Mouse (Mus musculus) small intestine, adult 2 months (tissue): ENCODE results near the gene Wdr44. TPM values are rescaled to one million over a fixed set of nuclear protein-coding genes. Genes with fewer than 3 reads are reported as not detected.
"Not testable (repeated sequence)": the region's sequence is repeated elsewhere in the genome, so short reads cannot be mapped to it uniquely, and the experiment has no call there.

ENCODE experiments used
- H3K27ac ChIP-seq: fragments of 200-500 bp; 2 replicates; pipeline ENCODE4 v1.5.1; 2012; ENCODE audit warnings: low read depth, low read length, control low read depth, inconsistent platforms; ENCODE audit not compliant: insufficient read depth
- H3K27me3 ChIP-seq: fragments of 200-500 bp; 2 replicates; pipeline ENCODE4 v1.6.1; 2012; ENCODE audit warnings: mild to moderate bottlenecking, moderate library complexity, low read length, inconsistent platforms; ENCODE audit not compliant: control insufficient read depth, insufficient read depth
- H3K36me3 ChIP-seq: fragments of 200-500 bp; 2 replicates; pipeline ENCODE4 v1.6.1; 2012; ENCODE audit warnings: mild to moderate bottlenecking, low read length, control low read depth, inconsistent platforms; ENCODE audit not compliant: control insufficient read depth, insufficient read depth
- H3K4me1 ChIP-seq: fragments of 200-500 bp; 2 replicates; pipeline ENCODE4 v1.6.1; 2012; ENCODE audit warnings: low read length, inconsistent platforms, mixed read lengths; ENCODE audit not compliant: control insufficient read depth, insufficient read depth, insufficient read length
- H3K4me3 ChIP-seq: fragments of 200-500 bp; 2 replicates; pipeline ENCODE4 v1.5.1; 2012; ENCODE audit warnings: low read depth, mild to moderate bottlenecking, control low read depth, inconsistent platforms, low read length, moderate library complexity
- CTCF ChIP-seq: fragments of 200-500 bp; IDR thresholded peaks from 2 replicates; pipeline ENCODE4 v1.5.1; 2012; ENCODE audit warnings: low read depth, mild to moderate bottlenecking, control low read depth, inconsistent platforms, low read length, moderate library complexity, mixed read lengths; ENCODE audit not compliant: insufficient replicate concordance, insufficient read length; ENCODE audit errors: extremely low read depth
- POLR2A ChIP-seq: fragments of 200-500 bp; IDR thresholded peaks from 2 replicates; pipeline ENCODE4 v1.6.1; 2012; ENCODE audit warnings: low read depth, mild to moderate bottlenecking, control low read depth, inconsistent platforms, low read length, moderate library complexity
- WGBS: fragments of 180-500 bp; shearing (Covaris S2); methylation state at CpG from one replicate; pipeline ENCODE4 v1.1.7; 2018; 5-methylcytosine and 5-hydroxymethylcytosine counted together
- polyA plus RNA-seq: library from polyadenylated mRNA; depleted of rRNA; stranded (reverse); fragments of >200 nt; gene quantifications from 2 replicates; pipeline ENCODE4 v1.2.3, GENCODE M21; 2012

Wdr44 gene
- polyA plus RNA-seq, 1 experiment = 4.4 TPM

DNA sequence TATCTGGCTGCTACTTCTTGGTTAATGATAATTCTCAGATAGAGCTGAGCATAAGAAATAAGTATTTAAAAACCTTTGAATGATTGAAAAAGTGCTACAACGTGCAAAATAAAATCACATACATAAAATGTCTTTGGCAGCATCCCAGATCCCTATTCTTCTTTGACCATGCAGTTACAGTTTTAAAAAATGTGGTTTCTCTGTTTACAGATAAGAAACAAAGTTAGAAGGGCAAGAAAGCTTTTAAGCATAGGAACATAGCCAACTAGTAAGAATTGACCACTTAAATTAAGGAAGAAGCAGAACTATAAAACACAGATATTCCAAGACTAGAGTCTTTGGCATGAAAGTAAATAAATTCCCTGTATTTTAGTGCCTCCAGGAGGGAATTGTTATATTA is 34.6 kb downstream of the Wdr44 start:
- H3K4me3 ChIP-seq = no peak overlapping the region
- no peaks in the 10 kb centered on the region for H3K27me3 ChIP-seq
- 79% methylated on average over 1 of the region's 1 CpGs for WGBS
- no peak overlapping the region for H3K27ac ChIP-seq
- no peaks in the 10 kb centered on the region for H3K36me3 ChIP-seq
- H3K4me1 ChIP-seq = no peaks in the 10 kb centered on the region
- TF ChIP-seq CTCF (no peak), POLR2A (no peak)

DNA sequence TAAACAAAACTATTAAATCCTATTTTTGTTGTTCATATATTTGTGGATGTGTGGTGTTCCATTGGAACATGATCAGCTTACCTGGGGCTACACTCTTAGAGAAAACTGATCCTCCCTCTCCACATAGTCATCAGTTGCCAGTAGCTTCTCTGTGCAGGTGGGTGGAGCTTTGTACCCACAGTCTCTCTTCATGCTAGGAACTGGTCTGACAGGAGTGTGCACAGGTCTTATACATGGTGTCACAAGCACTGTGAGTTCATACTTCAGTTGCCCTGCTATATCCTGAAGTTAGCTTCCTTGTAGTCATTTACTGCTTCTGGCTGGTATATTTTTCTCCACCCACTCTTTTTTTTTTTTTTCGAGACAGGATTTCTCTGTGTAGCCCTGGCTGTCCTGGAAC is 61.8 kb downstream of the Wdr44 start:
- Histone ChIP-seq H3K27me3 (no peaks in the 10 kb centered on the region), H3K4me3 (no peak overlapping the region), H3K4me1 (no peaks in the 10 kb centered on the region), H3K36me3 (peaks cover 2% of the 10 kb centered on the region; the same call in 1 of the 2 replicates), H3K27ac (no peak overlapping the region)
- 60% methylated on average over 1 of the region's 1 CpGs for WGBS
- TF ChIP-seq CTCF (no peak), POLR2A (no peak)

DNA sequence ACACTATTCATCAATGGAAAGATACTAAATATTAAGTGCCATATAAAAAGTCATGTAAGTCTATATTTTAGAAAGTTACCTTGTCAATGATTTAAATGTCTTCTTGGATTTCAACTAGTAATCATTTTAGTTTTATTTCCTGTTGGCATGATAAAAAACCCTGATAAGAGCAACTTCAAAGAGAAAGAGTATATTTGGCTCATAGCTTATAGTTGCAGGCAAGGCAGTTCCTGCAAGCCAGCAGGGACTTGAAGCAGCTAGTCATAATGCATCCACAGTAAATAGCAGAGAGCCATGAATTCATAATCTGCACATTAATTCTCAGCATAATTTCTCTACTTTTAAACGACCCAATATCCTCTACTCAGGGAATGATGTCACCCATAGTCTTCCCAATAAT is 75.0 kb downstream of the Wdr44 start:
- Histone ChIP-seq H3K36me3 (peaks cover 10% of the 10 kb centered on the region; the same call in 1 of the 2 replicates), H3K4me3 (no peak overlapping the region), H3K27ac (no peak overlapping the region), H3K4me1 (no peaks in the 10 kb centered on the region), H3K27me3 (no peaks in the 10 kb centered on the region)
- WGBS = 59% methylated on average over 1 of the region's 1 CpGs
- TF ChIP-seq CTCF = no peak
- no peak for TF ChIP-seq POLR2A

DNA sequence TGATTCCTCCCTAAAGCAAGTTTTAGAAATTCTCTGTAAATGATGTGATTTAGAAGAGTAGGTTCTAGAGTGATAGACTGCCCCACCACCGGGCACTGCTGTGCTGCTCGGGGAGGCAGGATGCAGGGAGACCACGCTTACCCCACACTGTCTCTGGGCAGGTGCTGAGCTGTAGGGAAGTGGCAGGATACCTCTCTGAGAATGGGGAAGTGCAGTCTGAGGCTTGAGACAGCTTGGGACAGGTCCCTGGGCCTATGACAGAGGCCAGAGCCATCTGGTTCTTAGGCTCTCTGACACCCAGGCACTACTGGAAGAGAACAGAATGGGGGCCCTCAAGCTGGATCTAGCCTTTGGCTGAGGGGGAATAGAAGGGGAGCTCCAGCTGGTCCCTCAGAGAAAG is 114.3 kb downstream of the Wdr44 start:
- Histone ChIP-seq H3K27ac (no peak overlapping the region), H3K4me1 (no peaks in the 10 kb centered on the region), H3K36me3 (peaks cover 6% of the 10 kb centered on the region), H3K27me3 (no peaks in the 10 kb centered on the region), H3K4me3 (no peak overlapping the region)
- no peak for TF ChIP-seq CTCF
- WGBS = 91% methylated on average over 3 of the region's 3 CpGs

DNA sequence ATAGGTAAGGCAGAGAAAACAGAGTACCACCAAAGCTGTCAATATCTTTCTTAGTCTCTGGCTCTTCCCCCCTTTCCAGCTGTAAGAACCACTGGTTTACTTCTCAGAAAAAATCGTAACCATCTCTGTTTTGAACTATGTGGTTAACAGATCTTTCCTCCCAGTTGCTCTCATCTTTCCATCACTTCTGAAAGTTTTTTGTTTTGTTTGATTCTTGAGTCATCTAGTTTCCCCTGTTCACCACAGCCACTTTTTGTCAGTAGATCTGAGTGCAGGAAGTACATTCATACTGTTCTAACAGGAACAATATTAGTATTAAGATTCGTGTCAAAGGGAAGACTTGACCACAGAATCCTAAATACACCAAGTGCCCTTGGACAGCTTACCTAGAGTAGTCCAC is 117.5 kb downstream of the Wdr44 start:
- TF ChIP-seq CTCF (no peak), POLR2A (no peak)
- Histone ChIP-seq H3K27me3 (no peaks in the 10 kb centered on the region), H3K36me3 (peaks cover 3% of the 10 kb centered on the region; the same call in 1 of the 2 replicates), H3K4me3 (no peak overlapping the region), H3K4me1 (no peaks in the 10 kb centered on the region), H3K27ac (no peak overlapping the region)
- 75% methylated on average over 2 of the region's 2 CpGs for WGBS

DNA sequence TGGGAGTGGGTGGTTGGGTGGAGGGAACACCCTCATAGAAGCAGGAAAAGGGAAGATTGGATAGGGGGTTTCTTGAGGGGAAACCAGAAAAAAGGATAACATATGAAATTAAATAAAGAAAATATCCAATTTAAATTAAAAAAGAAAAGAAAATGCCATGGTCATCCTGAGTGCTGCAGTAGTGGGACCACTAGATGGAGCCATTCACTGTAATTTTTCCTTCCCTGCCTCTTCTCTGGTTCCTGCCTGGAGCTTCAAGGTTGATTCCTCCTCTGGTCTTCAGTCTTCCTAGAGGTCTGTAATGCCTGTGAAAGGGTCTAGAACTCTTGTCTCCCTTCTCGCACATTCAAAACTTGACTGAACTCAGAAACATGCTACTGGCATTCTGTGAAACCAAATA is 120.4 kb downstream of the Wdr44 start:
- H3K27ac ChIP-seq, H3K4me1 ChIP-seq, H3K36me3 ChIP-seq, H3K27me3 ChIP-seq, H3K4me3 ChIP-seq: not testable (repeated sequence)
- 86% methylated on average over 1 of the region's 1 CpGs for WGBS

DNA sequence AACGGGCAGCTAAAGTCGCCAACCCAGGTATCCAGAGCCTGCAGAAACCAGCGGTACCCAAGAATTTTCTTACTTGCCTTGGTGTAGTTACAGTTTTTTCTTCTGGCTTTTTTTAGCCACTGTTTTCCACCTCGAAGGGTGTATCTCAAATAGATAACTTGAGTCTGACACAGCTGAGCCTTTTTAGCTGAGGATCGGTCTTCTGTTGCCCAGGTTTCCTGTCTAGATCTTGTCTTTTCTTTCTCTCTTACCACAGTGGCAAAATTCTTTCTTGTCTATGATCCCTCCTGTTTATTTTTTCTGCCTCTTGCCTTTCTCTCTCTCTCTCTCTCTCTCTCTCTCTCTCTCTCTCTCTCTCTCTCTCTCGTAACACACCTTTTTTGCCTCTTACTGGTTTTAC is 130.0 kb downstream of the Wdr44 start:
- WGBS = 92% methylated on average over 6 of the region's 6 CpGs
- H3K27ac ChIP-seq, H3K4me3 ChIP-seq, H3K27me3 ChIP-seq, H3K4me1 ChIP-seq, H3K36me3 ChIP-seq: not testable (repeated sequence)

DNA sequence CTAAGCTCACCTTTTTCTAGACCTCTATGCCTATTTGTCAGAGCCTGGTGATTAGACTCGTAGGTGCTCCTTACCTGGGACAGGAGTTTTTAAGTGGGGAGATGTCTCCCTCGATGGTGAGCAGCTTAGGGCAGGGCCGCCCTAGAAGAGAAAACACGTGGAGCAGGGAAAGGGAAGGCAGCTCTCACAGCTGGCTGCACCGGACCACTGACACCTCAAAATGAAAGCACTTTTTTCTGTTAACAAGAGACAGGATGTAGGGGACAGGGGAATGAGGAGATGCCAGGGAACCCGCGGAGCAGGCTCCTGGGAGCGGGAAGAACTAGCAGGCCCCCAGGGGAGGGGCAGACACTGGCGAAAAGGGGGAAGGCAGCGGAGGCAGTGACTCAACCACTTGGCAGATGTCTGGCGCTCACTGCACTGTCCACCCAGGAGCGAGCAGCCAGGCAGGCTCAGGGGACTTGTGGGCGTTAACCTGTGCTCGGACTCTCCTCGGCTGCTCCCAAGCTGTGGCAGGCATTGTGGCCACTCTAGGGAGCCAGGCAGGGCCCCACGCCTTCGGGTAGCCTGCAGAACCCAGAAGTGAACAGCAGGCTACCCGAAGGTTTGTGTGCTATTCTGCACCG is 130.7 kb downstream of the Wdr44 start:
- WGBS = 69% methylated on average over 19 of the region's 19 CpGs

DNA sequence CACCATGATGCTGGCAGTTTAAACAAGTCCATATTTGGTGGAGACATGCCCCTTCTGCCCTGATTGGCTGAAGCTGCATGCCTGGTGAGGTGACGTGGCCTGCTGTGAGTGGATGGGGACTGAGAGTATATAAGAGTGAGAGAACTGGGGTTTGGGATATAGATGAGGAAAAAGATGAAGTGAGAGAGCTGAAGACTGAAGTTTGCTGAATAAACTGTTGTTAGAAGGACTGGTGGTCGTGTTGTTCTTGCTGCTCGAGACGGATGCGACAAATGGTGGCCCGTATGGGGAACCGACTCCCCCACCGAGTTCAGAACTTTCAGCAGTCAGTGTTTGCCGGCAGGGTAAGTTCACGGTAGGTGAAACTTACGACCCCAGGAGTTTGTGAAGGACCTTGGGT is 140.9 kb downstream of the Wdr44 start:
- H3K4me1 ChIP-seq, H3K27ac ChIP-seq, H3K27me3 ChIP-seq, H3K4me3 ChIP-seq, H3K36me3 ChIP-seq: not testable (repeated sequence)
- WGBS = 93% methylated on average over 11 of the region's 11 CpGs

More for the DNA sequence above, 130.7 kb downstream of the Wdr44 start:
- Histone ChIP-seq H3K4me1 (no peaks in the 10 kb centered on the region), H3K4me3 (peak overlapping the region; percentile 21; the same call in 1 of the 2 replicates), H3K27ac (no peak overlapping the region), H3K27me3 (no peaks in the 10 kb centered on the region), H3K36me3 (no peaks in the 10 kb centered on the region)
- TF ChIP-seq CTCF (no peak), POLR2A (no peak)
